Mouse (Mus musculus): ENCODE data around the gene Rab3b.

Rab3b gene

GRCm38 (mm10) chr4:108878963-108879822 is at the start of gene Rab3b:
Gene Rab3b (plus strand): TSS chr4:108879063.
- DNase-seq (ENCODE audit: low spot score), result peak; percentile 82

- DNase-seq (ENCODE audit: low spot score), result no peak
These were observed 48.2 kb upstream of the Rab3b start for GRCm38 (mm10) chr4:108830698-108831097.

DNA sequence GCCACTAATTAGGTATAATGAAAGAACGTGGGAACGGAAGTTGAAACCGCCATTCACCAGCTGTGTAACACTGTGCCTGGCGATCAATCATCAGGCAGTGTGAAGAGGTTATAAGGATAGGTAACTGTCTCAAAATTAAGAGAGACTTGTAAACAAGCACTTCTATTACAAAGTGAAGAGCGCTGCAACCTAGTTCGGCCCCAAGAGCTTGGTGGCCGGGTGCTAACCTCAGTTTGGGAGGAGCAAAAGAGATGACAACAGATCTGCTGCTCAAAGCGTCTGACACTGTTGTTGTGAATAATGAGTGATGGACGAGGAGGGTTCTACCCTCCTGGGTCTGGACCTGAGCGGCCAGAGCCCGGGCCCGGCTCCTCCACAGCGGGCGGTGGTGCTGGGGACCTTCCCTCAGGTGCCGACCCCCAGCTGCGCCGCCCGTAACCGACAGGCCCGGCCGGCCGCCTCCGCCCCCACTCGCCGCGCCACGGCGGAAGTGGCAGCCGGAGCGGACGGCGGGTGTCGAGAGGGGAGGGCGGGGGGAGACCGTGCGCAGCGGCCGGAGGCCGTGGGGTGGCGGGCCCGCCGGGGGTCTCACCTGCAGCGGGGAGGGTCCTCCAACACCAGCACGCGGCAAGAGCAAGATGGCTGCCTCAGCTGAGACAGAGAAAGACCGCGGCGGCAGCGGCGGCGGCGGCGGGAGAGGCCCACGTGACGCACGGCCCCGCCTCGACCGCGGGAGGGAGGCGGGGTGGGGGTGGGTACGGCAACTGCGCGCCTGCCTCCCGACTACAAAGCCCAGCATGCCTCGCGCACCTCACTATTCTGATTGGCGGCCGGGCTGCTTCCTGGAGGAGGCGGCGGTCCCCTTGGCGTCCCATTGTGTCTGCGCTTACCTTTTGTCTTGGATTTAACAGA is 45.7 kb upstream of the Rab3b start, which contains the start of gene Btf3l4:
Gene Btf3l4, minus strand, starts transcription at position 699 of the 912 bp plus-strand sequence.
- peak; percentile 93 for DNase-seq (ENCODE audit: low spot score)

GRCm38 (mm10) chr4:108833828-108834114 is 45.1 kb upstream of the Rab3b start:
- DNase-seq (ENCODE audit: low spot score), result no peak

GRCm38 (mm10) chr4:108834115-108834970 is 44.5 kb upstream of the Rab3b start, which contains the start of gene Txndc12:
Gene Txndc12 (plus strand): TSS chr4:108834601.
- DNase-seq (ENCODE audit: low spot score), result peak; percentile 89

GRCm38 (mm10) chr4:108834971-108835311 is 43.9 kb upstream of the Rab3b start:
- DNase-seq (ENCODE audit: low spot score), result no peak

GRCm38 (mm10) chr4:108835496-108835895 is 43.4 kb upstream of the Rab3b start:
- DNase-seq (ENCODE audit: low spot score), result no peak

DNA sequence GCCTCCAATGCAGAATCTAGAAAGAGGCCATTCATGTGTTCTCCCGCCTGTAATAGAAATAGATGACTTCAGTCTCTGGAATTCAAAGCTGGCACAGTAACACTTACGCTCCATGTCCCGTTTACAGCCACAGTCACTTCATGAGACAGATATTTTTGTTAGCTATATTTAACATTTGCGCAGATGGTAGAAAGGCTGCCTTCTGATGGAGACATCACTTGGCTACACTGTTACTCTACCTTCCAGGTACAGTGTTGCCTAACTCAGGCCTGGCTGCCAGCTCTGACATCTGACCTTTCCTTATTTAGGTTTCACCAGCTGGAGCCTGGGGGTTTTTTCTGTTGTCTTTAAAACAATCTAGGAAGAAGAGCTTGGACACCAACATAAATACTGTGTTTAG is 40.8 kb upstream of the Rab3b start:
- no peak for DNase-seq (ENCODE audit: low spot score)

- DNase-seq (ENCODE audit: low spot score), result no peak
These were observed 36.8 kb upstream of the Rab3b start for GRCm38 (mm10) chr4:108841920-108842578.

- no peak for DNase-seq (ENCODE audit: low spot score)
These were observed 35.5 kb upstream of the Rab3b start for GRCm38 (mm10) chr4:108843336-108843735.

DNA sequence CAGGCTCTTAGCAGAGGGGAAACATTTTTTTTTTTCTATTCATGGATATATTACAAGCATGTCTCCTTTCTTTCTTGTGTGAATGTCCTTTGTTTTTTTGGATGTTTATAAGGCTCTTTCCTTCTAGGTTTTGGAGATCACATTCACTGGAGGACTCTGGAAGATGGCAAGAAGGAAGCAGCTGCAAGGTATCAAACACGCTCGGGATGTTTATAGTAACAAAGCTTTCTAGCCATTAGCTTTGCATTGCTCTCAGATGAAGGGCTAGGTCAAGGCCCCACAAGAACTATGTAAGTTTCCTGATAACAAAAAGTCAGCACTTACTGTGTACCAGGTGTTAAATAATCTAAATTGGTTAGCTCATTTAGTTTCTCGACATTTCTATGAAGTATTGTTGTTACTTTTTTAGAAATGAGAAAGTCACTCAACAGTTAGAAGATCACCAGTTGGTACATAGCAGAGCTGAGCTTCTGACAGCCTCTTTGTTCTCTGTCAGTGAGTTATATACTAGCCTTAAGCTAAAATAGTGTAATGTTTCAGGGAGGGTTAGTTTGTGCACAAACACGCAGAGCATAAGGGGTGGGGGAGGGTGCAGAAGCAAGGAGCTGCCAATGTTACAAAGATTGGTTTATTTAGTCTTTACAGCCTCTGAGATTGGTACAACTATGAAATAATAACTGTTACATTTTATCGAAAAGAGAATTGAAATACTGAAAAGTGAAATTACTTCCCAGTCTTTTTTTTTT is 32.9 kb upstream of the Rab3b start:
- no peak for DNase-seq (ENCODE audit: low spot score)

DNA sequence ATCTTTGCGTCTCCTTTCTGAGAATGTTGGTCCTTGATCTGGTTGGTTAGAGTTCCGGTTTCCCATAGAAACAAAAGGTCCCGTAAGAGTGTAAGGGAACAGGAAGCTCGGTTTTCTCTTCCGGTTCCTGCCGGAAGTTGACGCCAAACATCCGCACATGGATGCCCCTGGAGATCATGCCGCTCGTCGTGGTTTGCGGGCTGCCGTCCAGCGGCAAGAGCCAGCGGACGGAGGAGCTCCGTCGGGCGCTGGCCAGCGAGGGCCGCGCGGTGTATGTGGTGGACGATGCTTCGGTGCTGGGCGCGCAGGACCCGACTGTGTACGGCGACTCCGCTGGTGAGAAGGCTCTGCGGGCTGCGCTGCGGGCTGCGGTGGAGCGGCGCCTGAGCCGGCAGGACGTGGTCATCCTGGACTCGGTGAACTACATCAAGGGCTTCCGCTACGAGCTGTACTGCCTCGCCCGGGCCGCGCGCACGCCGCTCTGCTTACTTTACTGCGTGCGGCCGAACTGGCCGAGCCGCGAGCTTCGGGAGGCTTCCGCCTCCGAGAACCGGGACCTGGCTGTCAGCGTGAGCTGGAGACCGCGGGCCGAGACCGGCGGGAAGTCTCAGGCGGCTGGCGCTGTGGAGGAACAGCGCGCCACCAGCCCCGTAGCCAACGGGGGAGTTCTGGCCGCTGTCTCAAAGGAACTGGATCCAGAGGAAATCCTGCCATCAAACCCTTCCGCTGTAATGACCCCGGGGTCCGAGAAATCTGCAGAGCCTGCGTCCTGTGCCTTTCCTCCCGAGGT is 31.0 kb upstream of the Rab3b start, which contains the start of gene Kti12:
Gene Kti12, plus strand, starts transcription at position 71 of the 790 bp plus-strand sequence.
- peak; percentile 80 for DNase-seq (ENCODE audit: low spot score)

DNA sequence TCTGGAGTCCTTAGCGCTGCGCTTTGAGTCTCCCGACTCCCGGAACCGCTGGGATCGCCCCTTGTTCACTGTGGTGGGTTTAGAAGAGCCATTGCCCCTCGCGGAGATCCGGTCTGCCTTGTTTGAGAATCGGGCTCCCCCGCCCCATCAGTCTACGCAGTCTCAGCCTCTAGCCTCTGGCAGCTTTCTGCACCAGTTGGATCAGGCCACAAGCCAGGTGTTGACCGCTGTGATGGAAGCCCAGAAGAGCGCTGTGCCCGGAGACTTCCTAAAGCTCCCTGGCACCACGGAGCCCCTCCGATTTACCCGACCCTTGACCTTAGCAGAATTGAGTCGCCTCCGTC is 30.4 kb upstream of the Rab3b start, which contains the start of gene A730015C16Rik:
Gene A730015C16Rik, minus strand, starts transcription at position 115 of the 344 bp plus-strand sequence.
- DNase-seq (ENCODE audit: low spot score), result peak; percentile 54

GRCm38 (mm10) chr4:108866806-108867205 is 12.1 kb upstream of the Rab3b start:
- DNase-seq (ENCODE audit: low spot score), result no peak

GRCm38 (mm10) chr4:108869730-108870374 is 9.0 kb upstream of the Rab3b start:
- DNase-seq (ENCODE audit: low spot score), result peak; percentile 88

DNA sequence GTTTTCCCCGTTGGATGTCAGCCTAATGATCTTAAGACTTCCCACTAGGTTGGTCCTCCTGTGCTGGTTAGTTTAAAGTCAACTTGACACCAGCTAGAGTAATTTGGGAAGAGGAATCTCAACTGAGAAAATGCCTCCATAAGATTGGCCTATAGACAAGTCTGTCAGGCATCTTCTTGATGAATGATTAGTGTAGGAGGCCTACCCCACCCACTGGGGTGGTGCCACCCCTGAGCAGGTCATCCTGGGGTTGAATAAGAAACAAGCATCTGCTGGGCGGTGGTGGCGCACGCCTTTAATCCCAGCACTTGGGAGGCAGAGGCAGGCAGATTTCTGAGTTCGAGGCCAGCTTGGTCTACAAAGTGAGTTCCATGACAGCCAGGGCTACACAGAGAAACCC is 5.1 kb upstream of the Rab3b start:
- DNase-seq (ENCODE audit: low spot score), result no peak

DNA sequence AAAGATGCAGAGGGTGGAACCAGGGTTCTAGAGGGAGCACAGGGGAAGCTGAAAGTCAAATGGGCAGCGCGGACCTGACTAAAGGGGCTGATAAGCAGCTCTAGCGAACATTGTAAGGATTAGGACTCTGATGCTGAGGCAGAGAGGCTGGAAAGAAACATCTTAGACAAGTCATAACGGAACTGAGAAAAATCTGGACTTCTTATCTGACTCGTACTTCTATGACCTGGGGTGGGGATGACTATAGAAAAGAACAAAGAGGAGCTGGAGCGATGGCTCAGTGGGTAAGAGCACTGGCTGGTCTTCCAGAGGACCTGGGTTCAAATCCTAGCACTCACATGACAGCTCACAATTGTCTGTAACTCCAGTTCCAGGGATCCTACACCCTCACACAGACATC is 962 bp upstream of the Rab3b start:
- DNase-seq (ENCODE audit: low spot score), result no peak

DNA sequence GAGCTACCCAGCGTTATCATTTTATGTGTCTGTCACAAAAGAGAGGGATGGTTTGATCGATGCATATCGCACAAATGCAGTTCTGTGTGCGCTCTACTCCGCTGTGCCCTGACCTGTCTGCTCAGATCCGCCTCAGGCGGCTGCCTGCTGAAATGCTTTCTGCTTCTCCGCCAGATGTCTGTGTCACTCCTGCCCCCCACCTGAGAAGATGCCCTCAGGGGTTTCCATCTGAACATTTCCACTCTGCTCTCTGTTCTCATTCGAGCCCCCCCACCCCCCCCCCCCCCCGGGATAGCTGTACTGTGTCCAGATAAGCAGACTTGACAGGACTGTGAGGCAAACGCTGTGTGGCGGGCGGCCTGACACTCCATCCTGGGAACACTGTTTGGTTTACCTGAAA is 5.0 kb downstream of the Rab3b start:
- no peak for DNase-seq (ENCODE audit: low spot score)

DNA sequence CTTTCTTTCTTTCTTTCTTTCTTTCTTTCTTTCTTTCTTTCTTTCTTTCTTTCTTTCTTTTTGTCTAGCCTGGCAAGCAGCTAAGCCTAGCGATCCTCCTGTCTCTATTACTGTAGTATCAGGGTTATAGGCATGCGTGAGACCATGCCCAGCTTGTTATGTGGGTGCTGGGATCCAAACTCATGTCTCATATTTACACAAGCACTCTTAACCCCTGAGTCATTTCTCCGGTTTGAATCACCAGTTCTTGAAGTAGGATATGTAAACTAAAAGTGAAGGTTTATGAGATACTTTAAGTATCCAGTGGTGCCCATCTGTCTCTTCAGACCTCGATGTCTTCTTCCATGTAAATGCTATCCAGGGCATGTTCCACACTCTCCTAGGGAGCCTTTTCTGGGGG is 8.6 kb downstream of the Rab3b start:
- no peak for DNase-seq (ENCODE audit: low spot score)
